Mouse (Mus musculus): ENCODE data around the gene Galnt2.

- TF ChIP-seq CTCF (conservative IDR thresholded peaks at IDR 0.05; ENCODE audit: low read length) (no peak), NANOG (IDR thresholded peaks at IDR 0.05; ENCODE audit: borderline replicate concordance, low read length) (no peak), POU5F1 (IDR thresholded peaks at IDR 0.05; ENCODE audit: borderline replicate concordance, low read length) (no peak)
These were observed 57.1 kb downstream of the Galnt2 start for GRCm38 (mm10) chr8:124288215-124288864.
